Mouse (Mus musculus) layer of hippocampus, adult 2 months (tissue): ENCODE measurements around the gene Gfra1. TPM values are rescaled to one million over a fixed set of nuclear protein-coding genes. Genes with fewer than 3 reads are reported as not detected.

Experiments
- DNase-seq, 2 experiments: peaks; one replicate each; pipeline ENCODE4 v3.0.0; 2022; ENCODE audit warnings: low spot score in 2 of 2
- H3K27ac ChIP-seq: fragments of 200-600 bp; 2 replicates; pipeline ENCODE4 v1.8.1; 2022
- H3K4me3 ChIP-seq: fragments of 200-600 bp; 2 replicates; pipeline ENCODE4 v1.8.1; 2022; ENCODE audit warnings: mild to moderate bottlenecking
- CTCF ChIP-seq: fragments of 200-600 bp; conservative IDR thresholded peaks from 2 replicates; pipeline ENCODE4 v1.8.1; 2022; ENCODE audit warnings: antibody characterized with exemption, mild to moderate bottlenecking, moderate library complexity
- total RNA-seq, 2 experiments: library from RNA; stranded (reverse); gene quantifications; 2 replicates each; pipeline ENCODE4 v1.2.3; 2021

Gfra1 gene
- total RNA-seq, 2 experiments from 2014 or later, result 59.6 to 67.1 TPM

DNA sequence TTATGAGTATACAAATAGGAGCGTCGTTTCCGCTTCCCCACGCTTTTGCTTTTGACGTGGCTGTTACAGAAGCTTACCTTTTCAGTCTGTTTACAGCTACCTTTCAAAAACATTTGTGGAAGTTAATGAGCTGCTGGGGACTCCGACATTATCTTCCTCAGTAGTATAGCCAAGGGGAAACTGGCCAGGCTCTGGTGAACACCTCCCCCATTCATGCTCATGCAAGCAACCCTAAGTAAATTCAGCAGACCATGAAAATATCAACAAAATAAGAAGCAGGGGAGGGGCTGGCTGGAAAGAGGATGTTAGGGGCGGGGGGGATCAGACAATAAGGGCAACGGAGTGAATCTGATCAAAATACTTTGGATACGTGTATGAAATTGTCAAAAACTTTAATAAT lies 228.0 kb downstream of the Gfra1 start:
- DNase-seq, result no peak
- Histone ChIP-seq H3K27ac (no peak overlapping the region), H3K4me3 (no peak overlapping the region)
- TF ChIP-seq CTCF, result no peak

- H3K27ac ChIP-seq, result no peak overlapping the region
- no peak for TF ChIP-seq CTCF
- no peak overlapping the region for H3K4me3 ChIP-seq
- DNase-seq, result no peak
Observed at GRCm38 (mm10) chr19:58226882-58227281, 228.8 kb downstream of the Gfra1 start.

GRCm38 (mm10) chr19:58220061-58220831 lies 235.5 kb downstream of the Gfra1 start:
- no peak for DNase-seq
- Histone ChIP-seq H3K4me3 (no peak overlapping the region; the same call in 1 of the 2 replicates), H3K27ac (no peak overlapping the region)
- TF ChIP-seq CTCF, result no peak

DNA sequence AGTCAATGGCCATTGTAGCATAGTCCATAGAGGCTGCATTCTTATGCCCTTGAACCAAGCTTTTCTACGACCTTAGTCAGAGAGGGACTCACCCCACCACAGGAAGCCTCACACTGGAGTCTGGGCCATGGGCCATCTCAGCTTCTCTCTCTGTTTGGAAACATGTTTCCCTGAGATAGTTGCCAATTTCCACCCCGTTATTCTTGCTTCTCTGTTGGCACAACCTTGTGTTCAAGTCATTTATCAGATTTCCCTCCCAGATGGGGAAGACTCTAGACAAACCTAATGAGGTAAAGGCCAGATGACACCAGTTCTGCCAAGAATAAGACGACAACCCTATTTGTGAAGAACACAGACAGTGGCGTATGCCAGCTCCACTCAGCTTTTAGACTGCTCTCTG lies 238.1 kb downstream of the Gfra1 start:
- DNase-seq, result no peak
- Histone ChIP-seq H3K27ac (no peak overlapping the region), H3K4me3 (no peak overlapping the region)
- no peak for TF ChIP-seq CTCF

GRCm38 (mm10) chr19:58206496-58207044 lies 249.1 kb downstream of the Gfra1 start:
- Histone ChIP-seq H3K4me3 (no peak overlapping the region), H3K27ac (no peak overlapping the region)
- no peak for DNase-seq
- TF ChIP-seq CTCF, result no peak

GRCm38 (mm10) chr19:58205470-58205869 lies 250.2 kb downstream of the Gfra1 start:
- TF ChIP-seq CTCF, result no peak
- DNase-seq, result no peak

DNA sequence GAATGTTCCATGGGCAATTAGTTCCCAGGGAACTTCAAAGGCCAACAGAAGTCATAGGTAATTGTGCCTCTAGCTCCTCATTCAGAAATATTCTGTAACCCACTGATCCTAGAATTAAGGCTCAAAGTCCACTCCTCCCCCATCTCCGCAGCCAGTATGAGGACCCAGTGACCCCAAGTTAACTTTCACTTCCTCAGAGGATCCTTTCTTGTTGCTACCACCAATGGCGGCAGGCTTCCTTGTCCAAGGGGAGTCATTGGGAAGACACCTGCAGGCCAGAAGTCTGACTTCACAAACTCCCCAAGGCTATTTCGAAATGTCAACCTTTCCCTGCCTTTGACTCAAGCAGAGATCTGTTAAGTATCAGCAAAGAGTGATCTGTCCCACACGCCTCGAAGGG lies 253.1 kb downstream of the Gfra1 start:
- Histone ChIP-seq H3K27ac (no peak overlapping the region), H3K4me3 (no peak overlapping the region)
- DNase-seq, result no peak
- no peak for TF ChIP-seq CTCF

More at GRCm38 (mm10) chr19:58205470-58205869, 250.2 kb downstream of the Gfra1 start:
- Histone ChIP-seq H3K27ac (no peak overlapping the region), H3K4me3 (no peak overlapping the region)

DNA sequence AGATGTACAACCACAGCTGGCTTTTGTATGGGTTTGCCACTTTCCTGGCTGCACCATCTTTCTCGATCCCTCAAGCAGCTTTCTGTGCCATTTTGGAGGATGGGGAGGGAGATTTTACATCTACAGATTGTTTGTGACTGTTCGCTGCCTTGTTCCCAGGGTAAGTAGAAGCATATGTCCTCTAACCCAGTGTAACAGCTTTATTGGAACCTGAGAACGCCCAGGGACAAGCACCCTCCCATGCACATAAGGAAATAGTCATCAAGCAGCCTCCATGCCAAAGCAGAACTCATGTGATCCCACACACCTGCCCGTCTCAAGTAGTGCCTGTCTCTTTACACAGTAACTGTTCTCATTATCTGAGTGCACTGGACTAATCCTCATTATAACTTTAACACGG lies 256.0 kb downstream of the Gfra1 start:
- no peak for TF ChIP-seq CTCF
- DNase-seq, result no peak
- Histone ChIP-seq H3K27ac (no peak overlapping the region), H3K4me3 (no peak overlapping the region)

DNA sequence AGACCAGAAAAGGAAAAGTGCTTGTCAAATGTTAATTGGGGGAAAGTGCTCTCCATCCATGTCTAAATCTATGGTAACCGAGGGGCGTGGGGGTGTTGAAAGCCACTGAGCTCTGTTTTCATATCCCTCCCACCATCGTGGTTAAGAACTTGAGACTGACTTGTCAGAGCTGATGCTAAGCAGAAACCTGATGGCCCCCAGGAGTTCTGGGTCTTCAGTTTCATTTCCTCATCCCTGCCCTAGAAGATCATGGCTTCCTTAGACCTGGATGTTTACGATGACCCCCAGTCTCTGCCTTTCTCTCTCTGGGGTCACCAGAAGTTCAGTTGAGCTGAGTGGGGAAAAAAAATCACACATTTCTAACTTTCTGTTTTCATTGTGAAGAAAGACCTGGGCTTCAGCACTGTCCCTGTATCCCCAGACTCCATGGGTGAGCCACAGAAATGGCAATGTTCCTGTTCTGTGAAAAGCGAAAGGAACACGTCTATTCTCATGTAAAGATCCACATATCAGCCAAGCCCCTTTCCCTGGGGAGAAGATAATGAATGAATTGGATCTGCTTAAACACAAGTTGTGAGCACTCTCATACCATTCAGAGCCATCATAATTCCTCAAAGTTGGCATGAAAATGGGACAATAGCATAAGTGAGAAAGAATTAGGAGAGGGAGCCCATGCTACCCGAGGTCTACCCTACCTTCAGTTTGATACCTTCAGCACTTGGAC lies 261.8 kb downstream of the Gfra1 start:
- no peak for DNase-seq
- Histone ChIP-seq H3K27ac (no peak overlapping the region), H3K4me3 (no peak overlapping the region)
- no peak for TF ChIP-seq CTCF

DNA sequence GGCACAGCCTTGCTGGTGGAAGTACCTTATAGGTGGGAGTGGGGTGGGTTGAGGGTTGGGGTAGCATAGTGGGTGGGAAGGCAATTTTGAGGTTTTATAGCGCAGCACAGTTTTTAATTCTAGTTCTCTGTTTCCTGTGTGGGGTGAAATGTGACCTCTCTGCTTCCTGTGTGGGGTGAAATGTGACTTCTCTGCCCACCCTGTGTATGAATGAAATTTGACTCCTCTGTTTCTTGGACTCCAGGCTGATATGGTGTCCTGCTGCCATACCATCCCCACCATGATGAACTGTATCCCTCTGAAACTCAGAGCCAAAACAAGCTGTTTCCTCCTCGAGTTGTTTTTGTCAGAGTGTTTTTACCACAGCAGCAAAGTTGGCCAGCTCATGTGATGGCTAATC lies 264.8 kb downstream of the Gfra1 start:
- no peak for DNase-seq
- TF ChIP-seq CTCF, result no peak
- H3K27ac ChIP-seq, result no peak overlapping the region
- no peak overlapping the region for H3K4me3 ChIP-seq

GRCm38 (mm10) chr19:58186558-58186957 lies 269.2 kb downstream of the Gfra1 start:
- TF ChIP-seq CTCF, result no peak
- Histone ChIP-seq H3K4me3 (no peak overlapping the region), H3K27ac (no peak overlapping the region)
- no peak for DNase-seq

Other genes starting within 250 kb of the Gfra1 start
- not detected for gene Ccdc172, start 56.1 kb upstream of the Gfra1 start, total RNA-seq
- gene Pnlip, start 196.6 kb upstream of the Gfra1 start, total RNA-seq, result under 1 TPM; 0.39 to 0.84 TPM